Mouse (Mus musculus) testis, adult 10 weeks (tissue): ENCODE data around the gene Mpdz. TPM values are rescaled to one million over a fixed set of nuclear protein-coding genes. Genes with fewer than 3 reads are reported as not detected.

Experiments
- polyA plus RNA-seq: library from polyadenylated mRNA; stranded (reverse); fragments of 350-450 nt; fragmentation: Illumina TruSeq; extraction: RNeasy Lipid Tissue Mini Kit (QIAGEN cat#74804); gene quantifications from one replicate; pipeline ENCODE4 v1.2.3, GENCODE M21; 2014; ENCODE audit warnings: low read depth, low replicate concordance

Mpdz gene
- 6.1 TPM for polyA plus RNA-seq

DNA sequence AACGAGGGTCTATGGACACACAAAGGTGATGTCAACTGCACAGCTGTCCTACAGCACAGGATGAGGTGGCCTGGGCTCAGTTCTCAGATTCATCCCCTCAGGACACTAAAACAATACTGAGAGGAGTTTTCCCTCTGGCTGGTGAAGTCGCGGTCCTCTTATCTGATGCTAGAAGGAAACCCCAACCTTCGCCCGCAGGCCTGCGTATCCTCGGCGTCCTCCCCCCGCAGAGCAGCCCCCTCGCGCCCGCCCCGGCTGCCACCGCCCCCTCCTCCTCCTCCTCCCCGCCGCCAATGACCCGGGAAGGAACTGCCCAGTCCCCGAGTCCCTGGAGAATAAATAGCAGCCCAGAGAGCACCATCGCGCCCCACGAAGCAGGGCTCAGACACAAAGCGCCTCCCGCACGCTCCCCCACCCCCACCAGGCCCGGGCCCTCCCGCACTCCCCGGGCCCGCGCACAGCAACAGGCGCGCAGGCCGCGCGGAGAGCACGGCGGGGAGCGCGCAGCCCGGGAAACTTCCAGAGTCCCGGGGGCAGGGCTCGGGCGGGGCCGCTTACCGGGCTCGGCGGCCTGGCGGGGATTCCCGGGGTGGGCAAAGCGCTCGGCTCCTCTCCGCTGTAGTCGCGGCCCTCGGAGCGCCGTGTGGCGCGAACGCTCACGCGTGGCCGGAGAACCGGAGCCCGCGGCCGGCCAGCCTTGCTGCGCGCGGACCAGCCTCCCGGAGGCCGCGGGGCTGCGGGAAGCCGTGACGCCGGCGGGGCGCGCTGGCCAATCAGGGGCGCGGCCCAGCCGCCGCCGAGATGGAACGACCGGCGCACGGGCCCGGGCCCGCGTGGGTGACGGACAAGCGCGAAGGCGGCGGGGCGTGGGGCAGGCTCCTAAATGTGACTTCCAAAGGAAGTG is at the start of gene Mpdz:
Mpdz (minus strand) TSS at position 738 of the 904 bp plus-strand sequence.

